Mouse (Mus musculus) embryonic fibroblast, embryonic 13.5 days (primary cell): ENCODE data around the gene Exph5.

ENCODE experiments used
- CTCF ChIP-seq: IDR thresholded peaks from 2 replicates; pipeline ENCODE4 v1.5.1; 2011; ENCODE audit warnings: mild to moderate bottlenecking, control low read depth, low read length, moderate library complexity, borderline replicate concordance; ENCODE audit not compliant: insufficient read depth
- POLR2A ChIP-seq: IDR thresholded peaks from 2 replicates; pipeline ENCODE4 v1.6.1; 2011; ENCODE audit warnings: low read depth, mild to moderate bottlenecking, control low read depth, low read length, moderate library complexity

DNA sequence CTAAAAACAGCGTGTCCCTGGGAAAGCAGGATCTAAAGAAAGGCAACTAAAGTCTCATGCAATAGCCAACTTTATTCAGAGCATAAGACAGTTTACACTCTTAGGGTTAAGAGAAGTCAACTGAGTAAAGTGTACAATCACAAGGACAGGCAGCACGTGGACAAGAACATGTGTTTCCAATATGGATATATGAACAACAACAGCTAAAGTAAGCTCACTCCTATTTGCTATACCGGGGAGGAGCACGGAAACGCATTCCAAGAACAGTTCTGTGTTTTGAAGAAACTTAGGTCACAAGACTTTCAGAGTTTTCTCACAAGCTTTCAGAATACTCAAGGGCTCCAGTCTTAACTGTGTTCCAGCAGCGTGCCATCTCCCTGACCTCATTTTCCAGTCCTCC lies 43.3 kb upstream of the Exph5 start:
- TF ChIP-seq CTCF (no peak), POLR2A (no peak)
